In genomic region chr3:119063642-119064041, GRCm38 (mm10) we compare ENCODE assay signal across 17 mouse cellular contexts.
DNase-seq lines count a peak whose midpoint lies in the region; ATAC-seq lines count a peak whose summit lies in the region.
"Had no signal": no experiment of that assay in that cellular context is flagged by ENCODE, and none has a peak within 500 bp of the region (broad histone marks: within the 10 kb centered on the region; RNA-seq: fewer than 3 reads in every experiment).

No protein-coding gene starts in this region.

- H3K4me2 ChIP-seq in hindbrain, embryonic 14.5 days (replicated peaks): no peak overlapping the region
- H3K4me2 ChIP-seq in hindbrain, embryonic 11.5 days (replicated peaks; ENCODE audit: low read depth, low read length): no peak overlapping the region
- no peak overlapping the region for H3K4me2 ChIP-seq in neural tube, embryonic 12.5 days (replicated peaks)
- no peak overlapping the region for H3K4me2 ChIP-seq in forebrain, embryonic 13.5 days
- no peak overlapping the region for H3K4me2 ChIP-seq in neural tube, embryonic 14.5 days (ENCODE audit: low read depth, low read length)
- H3K4me2 ChIP-seq: embryonic facial prominence, embryonic 13.5 days; kidney, embryonic 15.5 days; liver, embryonic 13.5 days; lung, embryonic 14.5 days had no signal

- 0 out of 2 replicates have a peak, but pooled peaks cover 2% of the 10 kb centered on the region for H3K4me1 ChIP-seq in hindbrain, embryonic 14.5 days (replicated peaks; ENCODE audit: control insufficient read depth, insufficient read depth, low read length)
- no peaks in the 10 kb centered on the region for H3K4me1 ChIP-seq in hindbrain, embryonic 11.5 days (replicated peaks; ENCODE audit: control insufficient read depth, insufficient read depth, low read length)
- H3K4me1 ChIP-seq in neural tube, embryonic 12.5 days: no peaks in the 10 kb centered on the region
- H3K4me1 ChIP-seq in forebrain, embryonic 13.5 days: peaks cover 11% of the 10 kb centered on the region
- no peaks in the 10 kb centered on the region; the same call in 1 of the 2 replicates for H3K4me1 ChIP-seq in neural tube, embryonic 14.5 days (ENCODE audit: control insufficient read depth, insufficient read depth, low read length)
- H3K4me1 ChIP-seq: embryonic facial prominence, embryonic 13.5 days; kidney, embryonic 15.5 days; liver, embryonic 13.5 days had no signal

- H3K36me3 ChIP-seq in hindbrain, embryonic 14.5 days (replicated peaks; ENCODE audit: control insufficient read depth, insufficient read depth): no peaks in the 10 kb centered on the region
- no peaks in the 10 kb centered on the region for H3K36me3 ChIP-seq in hindbrain, embryonic 11.5 days (ENCODE audit: control insufficient read depth, insufficient read depth, low read length)
- H3K36me3 ChIP-seq in neural tube, embryonic 12.5 days: no peaks in the 10 kb centered on the region
- no peaks in the 10 kb centered on the region for H3K36me3 ChIP-seq in forebrain, embryonic 13.5 days (ENCODE audit: poor library complexity, severe bottlenecking)
- H3K36me3 ChIP-seq in neural tube, embryonic 14.5 days (ENCODE audit: control insufficient read depth, insufficient read depth, low read length): no peaks in the 10 kb centered on the region
- H3K36me3 ChIP-seq: embryonic facial prominence, embryonic 13.5 days; kidney, embryonic 15.5 days; liver, embryonic 13.5 days had no signal

- no peaks in the 10 kb centered on the region for H3K27me3 ChIP-seq in hindbrain, embryonic 14.5 days (ENCODE audit: control insufficient read depth, insufficient read depth, low read length)
- H3K27me3 ChIP-seq in hindbrain, embryonic 11.5 days (ENCODE audit: control insufficient read depth, insufficient read depth, low read length): no peaks in the 10 kb centered on the region
- H3K27me3 ChIP-seq in neural tube, embryonic 12.5 days (replicated peaks): no peaks in the 10 kb centered on the region
- H3K27me3 ChIP-seq in forebrain, embryonic 13.5 days: peaks cover 39% of the 10 kb centered on the region
- H3K27me3 ChIP-seq in neural tube, embryonic 14.5 days (ENCODE audit: control insufficient read depth, insufficient read depth, low read length): no peaks in the 10 kb centered on the region
- H3K27me3 ChIP-seq: embryonic facial prominence, embryonic 13.5 days; kidney, embryonic 15.5 days; liver, embryonic 13.5 days had no signal

- H3K27ac ChIP-seq in hindbrain, embryonic 14.5 days: no peak overlapping the region
- H3K27ac ChIP-seq in hindbrain, embryonic 11.5 days (ENCODE audit: low read depth, low read length): no peak overlapping the region
- H3K27ac ChIP-seq in neural tube, embryonic 12.5 days: no peak overlapping the region
- no peak overlapping the region for H3K27ac ChIP-seq in forebrain, embryonic 13.5 days
- no peak overlapping the region for H3K27ac ChIP-seq in neural tube, embryonic 14.5 days (ENCODE audit: low read depth, low read length)
- H3K27ac ChIP-seq: embryonic facial prominence, embryonic 13.5 days; gastrocnemius, adult 2 months; kidney, embryonic 15.5 days; liver, embryonic 13.5 days had no signal

- DNase-seq in hindbrain, embryonic 14.5 days (ENCODE audit: low spot score): peak; percentile 31
- DNase-seq in hindbrain, embryonic 11.5 days (ENCODE audit: low spot score): no peak
- no peak for DNase-seq in neural tube, embryonic 10.5 days (ENCODE audit: extremely low spot score, low spot score)
- DNase-seq in right cerebral cortex, postnatal 4 days: no peak
- DNase-seq: gastrocnemius, adult 2 months; kidney, adult 11 months; kidney, postnatal 36 days; liver, embryonic 13.5 days; lung, embryonic 14.5 days; right cerebral cortex, postnatal 14 days; thymus, postnatal 14 days had no signal

- WGBS in hindbrain, embryonic 14.5 days: 14% methylated on average over 1 of the region's 1 CpGs
- WGBS in hindbrain, embryonic 11.5 days: 24% methylated on average over 1 of the region's 1 CpGs
- WGBS in neural tube, embryonic 12.5 days: 19% methylated on average over 1 of the region's 1 CpGs
- 10% methylated on average over 1 of the region's 1 CpGs for WGBS in forebrain, embryonic 13.5 days
- WGBS in neural tube, embryonic 14.5 days: 4% methylated on average over 1 of the region's 1 CpGs

- H3K9me3 ChIP-seq in hindbrain, embryonic 14.5 days (ENCODE audit: control insufficient read depth, low read length): 0 out of 2 replicates have a peak, but pooled peaks cover 4% of the 10 kb centered on the region
- H3K9me3 ChIP-seq in hindbrain, embryonic 11.5 days (ENCODE audit: control insufficient read depth, low read length): no peaks in the 10 kb centered on the region
- H3K9me3 ChIP-seq in neural tube, embryonic 12.5 days: no peaks in the 10 kb centered on the region
- 0 out of 2 replicates have a peak, but pooled peaks cover 3% of the 10 kb centered on the region for H3K9me3 ChIP-seq in forebrain, embryonic 13.5 days (replicated peaks)
- no peaks in the 10 kb centered on the region for H3K9me3 ChIP-seq in neural tube, embryonic 14.5 days (ENCODE audit: control insufficient read depth, low read length)
- H3K9me3 ChIP-seq: embryonic facial prominence, embryonic 13.5 days; kidney, embryonic 15.5 days; liver, embryonic 13.5 days had no signal

- H3K4me3 ChIP-seq in hindbrain, embryonic 14.5 days (replicated peaks; ENCODE audit: low read length): no peak overlapping the region
- H3K4me3 ChIP-seq in hindbrain, embryonic 11.5 days (ENCODE audit: low read depth, low read length): no peak overlapping the region
- H3K4me3 ChIP-seq in neural tube, embryonic 12.5 days: no peak overlapping the region
- H3K4me3 ChIP-seq in forebrain, embryonic 13.5 days: no peak overlapping the region
- no peak overlapping the region for H3K4me3 ChIP-seq in neural tube, embryonic 14.5 days (ENCODE audit: low read depth, low read length)
- H3K4me3 ChIP-seq: embryonic facial prominence, embryonic 13.5 days; erythroblast, embryonic 14.5 days; gastrocnemius, adult 2 months; kidney, embryonic 15.5 days; liver, embryonic 13.5 days had no signal

- no peak overlapping the region for H3K9ac ChIP-seq in hindbrain, embryonic 14.5 days
- H3K9ac ChIP-seq in hindbrain, embryonic 11.5 days (ENCODE audit: low read depth, low read length): no peak overlapping the region
- no peak overlapping the region for H3K9ac ChIP-seq in neural tube, embryonic 12.5 days
- H3K9ac ChIP-seq in forebrain, embryonic 13.5 days: no peak overlapping the region
- no peak overlapping the region for H3K9ac ChIP-seq in neural tube, embryonic 14.5 days (replicated peaks; ENCODE audit: low read depth, low read length)
- H3K9ac ChIP-seq: embryonic facial prominence, embryonic 13.5 days; kidney, embryonic 15.5 days; liver, embryonic 13.5 days; lung, embryonic 14.5 days had no signal

- peak; percentile 68; the same call in 1 of the 2 replicates for ATAC-seq in hindbrain, embryonic 14.5 days (ENCODE audit: low FRiP score)
- ATAC-seq in hindbrain, embryonic 11.5 days (ENCODE audit: low FRiP score): no peak
- 0 out of 2 replicates have a peak, but pooled peaks have one; percentile 37 for ATAC-seq in neural tube, embryonic 12.5 days (ENCODE audit: low FRiP score, low read depth)
- ATAC-seq in forebrain, embryonic 13.5 days: peak; percentile 92
- ATAC-seq in neural tube, embryonic 14.5 days (ENCODE audit: low read depth): peak; percentile 76
